Comparison of ENCODE assay signal across 1 mouse cellular context in genomic region chr10:61452645-61453044, GRCm38 (mm10).
TF ChIP-seq lines count a peak whose summit lies in the region.

TSS of gene Eif4ebp2 (minus strand) at chr10:61452661.

TF ChIP-seq in CH12.LX, 34 proteins besides CTCF, POLR2A, EP300 and RAD21 (continued from another document):
- 0 out of 2 replicates have a peak, but pooled peaks have one; percentile 19 for TF ChIP-seq CHD2 (IDR thresholded peaks at IDR 0.05; ENCODE audit: low read length)
- no peak for TF ChIP-seq USF2 (conservative IDR thresholded peaks at IDR 0.05; ENCODE audit: low read depth, low read length)
- TF ChIP-seq ZNF384 (IDR thresholded peaks at IDR 0.05; ENCODE audit: low read depth, low read length), result no peak
- TF ChIP-seq MXI1 (IDR thresholded peaks at IDR 0.05; ENCODE audit: low read depth, low read length), result no peak
- no peak for TF ChIP-seq JUN (IDR thresholded peaks at IDR 0.05; ENCODE audit: insufficient read depth, low read depth, low read length)
- no peak for TF ChIP-seq GABPA (IDR thresholded peaks at IDR 0.05; ENCODE audit: insufficient replicate concordance, low read depth, low read length)
- TF ChIP-seq MYC (IDR thresholded peaks at IDR 0.05; ENCODE audit: low read depth, low read length), result no peak
- no peak for TF ChIP-seq RCOR1 (conservative IDR thresholded peaks at IDR 0.05; ENCODE audit: low read depth, low read length)
- TF ChIP-seq POLR2AphosphoS2 (IDR thresholded peaks at IDR 0.05; ENCODE audit: low read depth, low read length), result peak; percentile 57; the same call in 1 of the 2 replicates
- TF ChIP-seq MAZ (IDR thresholded peaks at IDR 0.05; ENCODE audit: low read depth, low read length), result 0 out of 2 replicates have a peak, but pooled peaks have one; percentile 17
- TF ChIP-seq CHD1 (IDR thresholded peaks at IDR 0.05; ENCODE audit: low read depth, low read length), result no peak
- no peak for TF ChIP-seq SMC3 (IDR thresholded peaks at IDR 0.05; ENCODE audit: low read depth, low read length)
